Mouse (Mus musculus) cortical plate, adult 2 months (tissue): ENCODE results near the gene Chaf1a.

ENCODE experiments used
- CTCF ChIP-seq: fragments of 200-500 bp; IDR thresholded peaks from 2 replicates; pipeline ENCODE4 v1.5.1; 2011; ENCODE audit warnings: mild to moderate bottlenecking, control low read depth, low read length; ENCODE audit not compliant: insufficient read depth; ENCODE audit errors: extremely low read depth
- POLR2A ChIP-seq: fragments of 200-500 bp; IDR thresholded peaks from 2 replicates; pipeline ENCODE4 v1.6.1; 2011; ENCODE audit warnings: mild to moderate bottlenecking, low read length, control low read depth; ENCODE audit not compliant: insufficient read depth; ENCODE audit errors: extremely low read depth

DNA sequence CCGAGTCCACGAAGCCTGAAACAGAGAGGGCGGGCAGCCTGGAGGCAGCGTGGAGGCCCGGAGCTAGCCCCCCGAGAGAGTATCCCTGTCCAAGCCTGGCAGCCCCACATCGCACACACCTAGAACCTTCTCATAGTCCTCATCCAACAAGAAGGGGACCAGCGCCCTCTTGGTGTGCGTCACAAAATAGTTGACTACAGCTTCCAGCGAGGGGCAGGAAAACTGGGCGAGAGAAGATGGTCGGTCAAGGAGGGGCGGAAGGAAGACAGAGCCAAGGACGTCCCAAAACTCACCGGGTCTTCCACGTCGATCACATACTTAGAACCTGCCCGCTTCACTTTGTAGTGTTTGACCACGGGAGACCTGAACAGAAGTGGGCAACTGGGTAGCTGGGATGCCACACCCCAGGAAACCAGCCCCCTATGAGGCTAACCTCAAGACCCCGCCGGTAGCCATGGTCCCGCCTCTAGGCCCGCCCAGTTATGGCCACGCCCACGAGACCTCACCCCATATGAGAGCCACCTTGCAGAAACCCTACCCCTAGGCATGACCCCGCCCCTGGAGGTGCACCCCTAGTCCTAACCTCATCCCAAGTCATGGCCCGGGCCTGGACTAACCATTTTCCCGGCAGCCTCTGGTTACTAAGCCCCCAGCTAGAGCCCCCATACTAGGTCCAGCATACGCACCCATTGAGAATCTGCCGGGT lies 40.3 kb upstream of the Chaf1a start:
- TF ChIP-seq POLR2A (no peak), CTCF (no peak)
